Mouse (Mus musculus): ENCODE measurements around the gene Tlx2.

The Tlx2 gene

DNA sequence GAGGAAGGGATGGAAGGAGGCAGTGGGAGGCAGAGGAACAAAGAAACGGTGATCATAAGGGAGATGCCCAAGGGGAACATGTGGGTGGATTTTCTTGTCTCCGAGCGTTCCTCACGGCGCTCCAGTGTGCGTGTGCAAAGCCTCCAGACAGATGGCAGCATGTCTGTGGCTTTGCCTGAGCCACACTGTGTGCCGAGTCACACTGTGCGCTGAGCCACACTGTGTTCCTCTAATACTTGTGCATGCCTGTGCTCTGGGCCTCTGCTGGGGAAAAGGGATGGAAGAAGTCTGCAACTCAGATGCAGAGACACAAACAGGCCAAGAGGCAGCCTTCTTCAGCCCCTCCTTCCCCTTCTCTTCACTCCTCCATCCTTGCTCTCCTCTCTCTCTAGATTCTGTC, 42.8 kb downstream of the Tlx2 start:
- in situ Hi-C loops (cut with MboI, MseI), result no loop called here

DNA sequence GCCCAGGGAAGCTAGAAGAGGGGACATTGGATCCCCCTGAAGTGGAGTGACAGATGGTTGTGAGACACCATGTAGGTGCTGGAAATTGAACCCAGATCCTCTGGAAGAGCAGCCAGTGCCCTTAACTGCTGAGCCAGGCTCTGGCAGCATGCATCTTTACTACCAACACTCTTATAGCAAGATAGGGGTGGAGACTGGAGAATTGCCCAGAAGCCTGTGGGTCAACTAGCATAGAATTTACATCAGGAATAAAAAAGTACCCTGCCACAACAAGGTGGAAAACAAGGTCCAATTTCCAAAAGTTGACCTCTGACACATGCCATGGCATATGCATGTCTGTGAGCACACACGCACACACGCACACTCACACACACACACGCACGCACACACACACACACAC, 44.9 kb downstream of the Tlx2 start:
- in situ Hi-C loops (cut with MboI, MseI), result no loop called here

DNA sequence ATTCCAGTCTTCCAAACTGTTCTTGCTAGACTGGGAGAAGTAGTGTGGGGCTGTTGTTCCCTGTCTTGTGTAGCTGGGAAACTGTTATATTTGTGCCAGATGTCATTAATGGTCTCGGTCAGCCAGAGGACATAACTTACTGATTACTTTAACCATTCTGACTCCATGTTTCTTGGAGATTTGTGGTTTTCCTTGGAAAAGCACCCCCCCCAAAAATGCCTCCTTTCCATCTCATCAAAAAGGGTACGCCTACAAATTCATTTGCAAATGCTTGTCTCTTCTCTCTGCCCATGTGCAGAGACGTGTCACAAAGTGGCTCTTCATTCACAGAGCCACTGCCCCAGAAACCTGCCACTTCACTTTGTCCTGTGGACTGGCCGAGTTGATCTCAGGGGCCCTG, 45.7 kb downstream of the Tlx2 start:
- in situ Hi-C loops (cut with MboI, MseI), result no loop called here

DNA sequence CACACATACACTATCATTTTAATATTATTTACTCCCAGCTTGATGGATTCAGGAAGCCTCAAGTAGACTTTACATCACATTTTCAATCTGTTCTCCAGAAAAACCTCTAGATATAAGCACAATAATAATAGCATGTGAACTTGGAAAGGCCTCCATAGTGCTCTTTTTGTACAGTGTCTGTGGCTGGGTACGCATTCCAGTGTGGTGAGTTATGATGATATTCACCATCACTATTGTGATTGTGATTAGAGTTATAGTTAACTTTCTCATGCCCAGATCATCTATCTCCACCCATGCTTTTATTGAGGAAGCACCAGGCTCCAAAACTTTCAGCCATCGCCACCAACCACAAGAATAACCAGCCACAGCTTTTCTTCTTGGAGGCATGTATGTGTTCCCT, 46.3 kb downstream of the Tlx2 start:
- in situ Hi-C loops (cut with MboI, MseI), result no loop called here

DNA sequence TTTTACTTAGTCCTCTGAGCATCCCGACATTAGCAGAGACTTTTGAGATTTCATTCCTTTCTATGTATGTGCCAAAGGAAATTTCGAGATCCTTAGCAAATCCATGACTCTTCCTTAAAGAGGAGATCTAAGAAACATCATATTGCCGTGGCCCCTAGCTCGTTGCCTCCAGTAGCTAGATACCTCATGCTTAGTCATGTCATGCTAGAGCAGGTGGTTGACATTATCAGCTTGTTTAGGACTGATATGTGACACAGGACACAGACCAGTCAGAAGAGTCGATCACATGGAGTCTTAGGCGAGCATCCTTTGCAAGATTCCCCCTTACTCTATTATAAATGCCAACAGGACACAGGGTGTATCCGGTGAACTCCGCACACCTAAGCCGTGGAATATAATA, 47.1 kb downstream of the Tlx2 start:
- in situ Hi-C loops (cut with MboI, MseI), result no loop called here

GRCm38 (mm10) chr6:83020836-83021593, 49.1 kb downstream of the Tlx2 start:
- in situ Hi-C loops (cut with MboI, MseI), result no loop called here

DNA sequence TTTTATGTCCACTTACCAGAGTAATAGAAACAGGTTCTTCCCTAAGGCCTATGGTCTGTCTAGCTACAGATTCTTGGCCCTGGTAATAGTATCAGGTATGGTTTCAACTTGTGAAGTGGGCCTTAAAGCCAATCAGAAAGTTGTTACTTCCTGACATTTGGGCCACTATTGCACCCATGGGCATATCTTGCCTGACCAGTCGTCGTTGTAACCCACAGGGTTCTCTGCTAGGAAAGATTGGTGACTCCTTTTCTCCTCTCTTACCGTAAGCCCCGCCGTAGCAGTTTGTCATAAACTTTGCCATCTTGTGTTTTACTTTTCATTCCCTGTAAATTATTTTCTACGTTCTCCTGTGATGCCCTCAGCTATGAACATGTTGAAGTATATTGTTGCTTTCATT, 50.0 kb downstream of the Tlx2 start:
- in situ Hi-C loops (cut with MboI, MseI), result no loop called here

- in situ Hi-C loops (cut with MboI, MseI), result no loop called here
Observed at GRCm38 (mm10) chr6:83019044-83019443, 51.0 kb downstream of the Tlx2 start.
